Mouse (Mus musculus): ENCODE measurements at regions not wholly inside any gene's neighbourhood (a gene's known extent, or its start where the extent isn't known, plus 50 kb on each side); places are given as distances from the start of the nearest gene placed in this dataset.

- in situ Hi-C loops (cut with MboI, MseI), result no loop called here
Observed at GRCm38 (mm10) chr2:8296001-8296400, 786.6 kb upstream of the Celf2 start.

GRCm38 (mm10) chr2:8291357-8291756, 782.0 kb upstream of the Celf2 start:
- in situ Hi-C loops (cut with MboI, MseI), result no loop called here

DNA sequence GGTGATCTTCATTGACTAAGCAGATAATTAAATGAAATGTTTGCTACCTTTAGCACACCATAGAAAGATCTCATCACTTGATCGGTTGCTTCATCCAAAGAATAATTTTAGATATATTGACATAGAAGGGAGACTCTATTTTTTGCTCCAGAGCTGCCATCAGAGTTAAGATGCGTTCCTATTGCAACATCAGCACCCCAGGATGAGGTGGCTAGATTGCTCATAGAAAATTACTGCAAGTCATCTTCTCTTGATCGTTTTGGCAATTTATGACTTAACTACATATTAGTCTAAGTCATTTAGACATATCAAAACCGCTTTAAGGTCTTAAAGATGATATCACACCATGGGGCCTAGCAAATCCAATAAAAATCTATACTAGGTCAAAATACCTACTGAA, 778.0 kb upstream of the Celf2 start:
- in situ Hi-C loops (cut with MboI, MseI), result no loop called here

GRCm38 (mm10) chr2:8276127-8276773, 766.9 kb upstream of the Celf2 start:
- in situ Hi-C loops (cut with MboI, MseI), result no loop called here

Measured in T-helper 17 cell (primary cell).